Mouse (Mus musculus): Measurements from ENCODE around the gene Xrcc3. TPM values are rescaled to one million over a fixed set of nuclear protein-coding genes. Genes with fewer than 3 reads are reported as not detected.

Gene Xrcc3
- polyA plus RNA-seq, 1 experiment = 2.2 TPM

GRCm38 (mm10) chr12:111756082-111756697 lies 57.5 kb downstream of the Xrcc3 start:
- Histone ChIP-seq H3K4me3 (replicated peaks) (peak overlapping the region; percentile 73), H3K4me1 (peaks cover 75% of the 10 kb centered on the region), H3K27me3 (replicated peaks) (no peaks in the 10 kb centered on the region), H3K9me3 (peaks cover 5% of the 10 kb centered on the region), H3K36me3 (replicated peaks; ENCODE audit: low read length) (peaks cover 5% of the 10 kb centered on the region)
- TF ChIP-seq GATA1 (IDR thresholded peaks at IDR 0.05; ENCODE audit: borderline replicate concordance, low read length) = no peak
- TF ChIP-seq FLI1 (IDR thresholded peaks at IDR 0.05; ENCODE audit: low read length) = no peak

- TF ChIP-seq FLI1 (IDR thresholded peaks at IDR 0.05; ENCODE audit: low read length) = no peak
- TF ChIP-seq GATA1 (IDR thresholded peaks at IDR 0.05; ENCODE audit: borderline replicate concordance, low read length) = no peak
- Histone ChIP-seq H3K36me3 (replicated peaks; ENCODE audit: low read length) (peaks cover 9% of the 10 kb centered on the region), H3K4me3 (replicated peaks) (peak overlapping the region; percentile 34), H3K9me3 (peaks cover 5% of the 10 kb centered on the region), H3K27me3 (replicated peaks) (no peaks in the 10 kb centered on the region), H3K4me1 (peaks cover 65% of the 10 kb centered on the region)
Measured at GRCm38 (mm10) chr12:111755231-111755630, 58.4 kb downstream of the Xrcc3 start.

- Histone ChIP-seq H3K36me3 (replicated peaks; ENCODE audit: low read length) (peaks cover 9% of the 10 kb centered on the region), H3K4me1 (peaks cover 60% of the 10 kb centered on the region), H3K27me3 (replicated peaks) (no peaks in the 10 kb centered on the region), H3K4me3 (replicated peaks) (no peak overlapping the region), H3K9me3 (peaks cover 5% of the 10 kb centered on the region)
- TF ChIP-seq FLI1 (IDR thresholded peaks at IDR 0.05; ENCODE audit: low read length) = no peak
- no peak for TF ChIP-seq GATA1 (IDR thresholded peaks at IDR 0.05; ENCODE audit: borderline replicate concordance, low read length)
Measured at GRCm38 (mm10) chr12:111754710-111755109, 59.0 kb downstream of the Xrcc3 start.

GRCm38 (mm10) chr12:111753347-111753746 lies 60.3 kb downstream of the Xrcc3 start:
- Histone ChIP-seq H3K36me3 (replicated peaks; ENCODE audit: low read length) (peaks cover 9% of the 10 kb centered on the region), H3K27me3 (replicated peaks) (no peaks in the 10 kb centered on the region), H3K4me3 (replicated peaks) (no peak overlapping the region), H3K9me3 (peaks cover 5% of the 10 kb centered on the region), H3K4me1 (peaks cover 55% of the 10 kb centered on the region)
- no peak for TF ChIP-seq FLI1 (IDR thresholded peaks at IDR 0.05; ENCODE audit: low read length)
- no peak for TF ChIP-seq GATA1 (IDR thresholded peaks at IDR 0.05; ENCODE audit: borderline replicate concordance, low read length)

Other genes with a start within 250 kb of the Xrcc3 start
- 4.4 and 8.2 TPM in 2 replicates for gene Mark3, start 239.3 kb downstream of the Xrcc3 start, polyA plus RNA-seq (2012; ENCODE audit: insufficient read depth, low replicate concordance)
- 64.6 and 102 TPM in 2 replicates for gene Ckb, start 141.5 kb downstream of the Xrcc3 start, polyA plus RNA-seq (2012; ENCODE audit: insufficient read depth, low replicate concordance)
- gene Trmt61a, start 135.8 kb downstream of the Xrcc3 start, polyA plus RNA-seq (2012; ENCODE audit: insufficient read depth, low replicate concordance) = 9.9 and 10.0 TPM in 2 replicates
- 2.5 and 4.8 TPM in 2 replicates for gene Bag5, start 100.6 kb downstream of the Xrcc3 start, polyA plus RNA-seq (2012; ENCODE audit: insufficient read depth, low replicate concordance)
- 65.2 and 126 TPM in 2 replicates for gene Apopt1, start 100.6 kb downstream of the Xrcc3 start, polyA plus RNA-seq (2012; ENCODE audit: insufficient read depth, low replicate concordance)
- gene Klc1, start 55.0 kb downstream of the Xrcc3 start, polyA plus RNA-seq (2012; ENCODE audit: insufficient read depth, low replicate concordance) = 21.5 and 66.3 TPM in 2 replicates
- 15.3 and 16.7 TPM in 2 replicates for gene Zfyve21, start 297 bp upstream of the Xrcc3 start, polyA plus RNA-seq (2012; ENCODE audit: insufficient read depth, low replicate concordance)
- gene Ppp1r13b, start 94.2 kb upstream of the Xrcc3 start, polyA plus RNA-seq (2012; ENCODE audit: insufficient read depth, low replicate concordance) = 15.6 and 22.6 TPM in 2 replicates
- 15.5 TPM in 1 of 2 replicates, not detected in the other for gene Atp5mpl, start 153.1 kb upstream of the Xrcc3 start, polyA plus RNA-seq (2012; ENCODE audit: insufficient read depth, low replicate concordance)
- gene Tdrd9, start 157.7 kb upstream of the Xrcc3 start, polyA plus RNA-seq (2012; ENCODE audit: insufficient read depth, low replicate concordance) = 0.30 TPM in 1 of 2 replicates, not detected in the other
- not detected in 2 replicates for gene Rd3l, start 167.4 kb upstream of the Xrcc3 start, polyA plus RNA-seq (2012; ENCODE audit: insufficient read depth, low replicate concordance)

Measured in megakaryocyte, embryonic 14.5 days (primary cell).